Mouse (Mus musculus): ENCODE results near the gene Cpt1a.

- TF ChIP-seq CTCF (IDR thresholded peaks at IDR 0.05; ENCODE audit: borderline replicate concordance, control insufficient read depth, extremely low read depth, insufficient read depth, low read length, poor library complexity) (no peak), POLR2A (IDR thresholded peaks at IDR 0.05; ENCODE audit: control insufficient read depth, extremely low read depth, insufficient read depth, low read length, poor library complexity) (no peak)
These were observed 1.1 kb downstream of the Cpt1a start for GRCm38 (mm10) chr19:3323201-3323621.
